Mouse (Mus musculus): ENCODE measurements at regions not wholly inside any gene's neighbourhood (a gene's known extent, or its start where the extent isn't known, plus 50 kb on each side); places are given as distances from the start of the nearest gene placed in this dataset.

DNA sequence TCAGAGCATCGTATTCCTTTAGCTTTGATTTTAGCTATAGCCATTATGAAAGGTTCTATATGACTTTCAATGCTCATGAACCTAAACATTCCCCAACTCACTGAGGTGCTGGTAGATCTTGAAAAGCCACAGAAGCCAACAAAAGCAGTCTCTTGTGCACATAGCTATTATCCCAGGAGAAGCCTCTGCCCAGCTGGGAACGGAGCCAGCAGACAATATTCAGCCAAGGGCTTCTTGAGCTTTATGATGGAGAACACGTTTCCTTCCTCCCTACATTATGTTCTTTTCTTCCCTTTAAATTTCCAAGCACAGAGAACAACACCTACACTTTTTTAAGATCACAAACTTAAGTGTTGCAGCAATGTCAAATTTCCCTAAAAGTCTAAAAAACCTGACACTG, 3321.1 kb upstream of the Gm7489 start:
- WGBS = 58% methylated on average over 3 of the region's 3 CpGs
- H3K27ac ChIP-seq = no peak overlapping the region
- no peak overlapping the region for H3K4me3 ChIP-seq
- H3K9ac ChIP-seq (ENCODE audit: low read depth, low read length) = no peak overlapping the region
- no peak for DNase-seq
- no peaks in the 10 kb centered on the region for H3K4me1 ChIP-seq (ENCODE audit: control insufficient read depth, insufficient read depth, low read length)
- no peaks in the 10 kb centered on the region for H3K27me3 ChIP-seq (ENCODE audit: control insufficient read depth, insufficient read depth, low read length)
- no peaks in the 10 kb centered on the region for H3K36me3 ChIP-seq (ENCODE audit: control insufficient read depth, insufficient read depth, low read length)
- TF ChIP-seq POLR2A (IDR thresholded peaks at IDR 0.05; ENCODE audit: insufficient read depth, low read depth, low read length) = no peak
- TF ChIP-seq EP300 (IDR thresholded peaks at IDR 0.05; ENCODE audit: insufficient read depth, low read depth, low read length) = no peak
- TF ChIP-seq CTCF (IDR thresholded peaks at IDR 0.05) = no peak
- H3K79me2 ChIP-seq (replicated peaks; ENCODE audit: control insufficient read depth, insufficient read depth, low read length) = no peaks in the 10 kb centered on the region
- intact Hi-C loops (cut with DNase I) = no loop called here

DNA sequence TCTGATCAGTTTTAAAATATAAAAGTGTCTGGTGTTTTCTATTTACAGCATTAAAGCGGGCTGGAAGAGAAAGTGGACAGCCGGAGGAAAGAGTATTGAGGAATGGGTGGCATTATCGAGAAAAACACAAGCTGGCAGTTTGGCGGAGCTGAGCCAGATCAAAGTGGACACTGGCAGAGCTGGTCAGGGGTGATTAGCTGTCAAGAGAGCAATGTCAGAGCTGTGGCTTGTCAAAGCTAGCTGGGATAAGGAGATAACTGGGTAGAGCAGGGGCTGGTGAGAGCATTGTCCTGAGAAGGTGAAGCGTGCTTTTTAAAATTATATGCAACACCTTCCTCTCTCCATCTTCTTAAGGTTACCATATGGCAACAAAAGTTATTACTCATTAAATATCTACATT, 3303.9 kb upstream of the Gm7489 start:
- Histone ChIP-seq H3K79me2 (replicated peaks; ENCODE audit: control insufficient read depth, insufficient read depth, low read length) (no peaks in the 10 kb centered on the region), H3K4me1 (ENCODE audit: control insufficient read depth, insufficient read depth, low read length) (no peaks in the 10 kb centered on the region), H3K4me3 (no peak overlapping the region), H3K27me3 (ENCODE audit: control insufficient read depth, insufficient read depth, low read length) (no peaks in the 10 kb centered on the region; the same call in 1 of the 2 replicates), H3K27ac (no peak overlapping the region), H3K36me3 (ENCODE audit: control insufficient read depth, insufficient read depth, low read length) (no peaks in the 10 kb centered on the region), H3K9ac (ENCODE audit: low read depth, low read length) (no peak overlapping the region)
- TF ChIP-seq POLR2A (IDR thresholded peaks at IDR 0.05; ENCODE audit: insufficient read depth, low read depth, low read length) (no peak), CTCF (IDR thresholded peaks at IDR 0.05) (no peak), EP300 (IDR thresholded peaks at IDR 0.05; ENCODE audit: insufficient read depth, low read depth, low read length) (no peak)
- DNase-seq = no peak
- 86% methylated on average over 5 of the region's 5 CpGs for WGBS
- intact Hi-C loops (cut with DNase I) = no loop called here

DNA sequence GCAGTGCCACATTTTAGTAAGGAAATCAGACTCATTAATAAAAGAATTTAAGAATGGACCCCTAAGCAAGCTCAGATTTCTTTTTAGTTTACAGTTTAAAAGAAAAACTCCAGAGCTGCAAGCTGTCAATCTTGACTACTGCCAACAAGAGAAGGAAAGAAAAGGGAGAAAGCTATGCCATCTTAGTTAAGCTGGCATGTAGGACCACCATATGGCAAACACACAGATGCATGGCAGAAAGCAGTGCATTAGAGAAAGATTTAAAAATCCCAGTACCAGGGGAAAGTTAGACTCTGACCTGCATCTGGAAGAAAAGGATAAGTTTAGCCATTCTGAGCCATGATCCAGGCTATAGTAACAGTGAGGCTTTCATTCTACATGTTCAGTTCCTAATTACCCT, 3300.8 kb upstream of the Gm7489 start:
- TF ChIP-seq CTCF (IDR thresholded peaks at IDR 0.05) (no peak), EP300 (IDR thresholded peaks at IDR 0.05; ENCODE audit: insufficient read depth, low read depth, low read length) (no peak), POLR2A (IDR thresholded peaks at IDR 0.05; ENCODE audit: insufficient read depth, low read depth, low read length) (no peak)
- Histone ChIP-seq H3K4me3 (no peak overlapping the region), H3K27me3 (ENCODE audit: control insufficient read depth, insufficient read depth, low read length) (no peaks in the 10 kb centered on the region; the same call in 1 of the 2 replicates), H3K36me3 (ENCODE audit: control insufficient read depth, insufficient read depth, low read length) (no peaks in the 10 kb centered on the region), H3K79me2 (replicated peaks; ENCODE audit: control insufficient read depth, insufficient read depth, low read length) (no peaks in the 10 kb centered on the region), H3K4me1 (ENCODE audit: control insufficient read depth, insufficient read depth, low read length) (no peaks in the 10 kb centered on the region), H3K27ac (no peak overlapping the region), H3K9ac (ENCODE audit: low read depth, low read length) (no peak overlapping the region)
- intact Hi-C loops (cut with DNase I) = no loop called here
- DNase-seq = no peak

DNA sequence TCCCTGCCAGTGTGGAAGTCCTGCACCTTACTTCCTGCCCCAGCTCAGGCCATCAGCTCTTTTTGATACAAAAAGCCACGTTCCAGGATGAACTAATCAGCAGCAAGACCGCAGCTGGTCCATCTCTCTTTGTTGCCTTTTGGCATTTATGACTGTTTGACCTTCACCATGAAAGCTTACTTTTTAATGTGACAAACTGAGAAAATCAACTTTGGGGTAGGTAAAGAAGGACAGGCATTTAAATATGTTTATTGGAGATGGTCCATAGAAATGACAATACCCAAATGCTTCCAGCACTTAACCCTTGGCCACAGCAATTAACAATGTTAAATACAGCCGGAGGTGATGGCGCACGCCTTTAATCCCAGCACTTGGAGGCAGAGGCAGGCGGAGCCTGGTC, 3299.2 kb upstream of the Gm7489 start:
- TF ChIP-seq EP300 (IDR thresholded peaks at IDR 0.05; ENCODE audit: insufficient read depth, low read depth, low read length) (no peak), POLR2A (IDR thresholded peaks at IDR 0.05; ENCODE audit: insufficient read depth, low read depth, low read length) (no peak), CTCF (IDR thresholded peaks at IDR 0.05) (no peak)
- H3K27me3 ChIP-seq (ENCODE audit: control insufficient read depth, insufficient read depth, low read length) = no peaks in the 10 kb centered on the region; the same call in 1 of the 2 replicates
- intact Hi-C loops (cut with DNase I) = no loop called here
- H3K9ac ChIP-seq (ENCODE audit: low read depth, low read length) = no peak overlapping the region
- H3K4me3 ChIP-seq = no peak overlapping the region
- 81% methylated on average over 6 of the region's 6 CpGs for WGBS
- DNase-seq = no peak
- no peak overlapping the region for H3K27ac ChIP-seq
- H3K36me3 ChIP-seq (ENCODE audit: control insufficient read depth, insufficient read depth, low read length) = no peaks in the 10 kb centered on the region
- no peaks in the 10 kb centered on the region for H3K4me1 ChIP-seq (ENCODE audit: control insufficient read depth, insufficient read depth, low read length)
- no peaks in the 10 kb centered on the region for H3K79me2 ChIP-seq (replicated peaks; ENCODE audit: control insufficient read depth, insufficient read depth, low read length)
